Mouse (Mus musculus): ENCODE measurements at regions not wholly inside any gene's neighbourhood (a gene's known extent, or its start where the extent isn't known, plus 50 kb on each side); places are given as distances from the start of the nearest gene placed in this dataset.

DNA sequence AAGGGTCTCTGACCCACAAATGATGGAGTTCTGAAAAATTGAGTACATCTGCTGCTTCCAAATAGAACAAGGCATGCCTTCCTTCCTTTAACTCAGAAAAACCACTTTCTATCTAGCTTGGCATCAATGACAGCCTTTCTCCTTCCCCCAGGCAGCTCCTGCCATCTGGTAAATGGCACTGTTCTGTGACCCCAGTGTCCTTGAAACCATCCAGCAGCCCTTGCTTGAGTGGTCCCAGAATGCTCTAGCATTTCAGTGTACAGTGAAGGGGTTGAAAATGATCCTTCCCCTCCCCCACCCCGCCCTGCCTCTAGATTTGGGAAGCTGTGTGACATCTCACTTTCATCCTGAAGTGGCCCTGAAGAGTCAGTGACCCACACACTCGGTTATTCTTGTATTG, 152.3 kb downstream of the Gm9817 start:
- 63% methylated on average over 2 of the region's 2 CpGs for WGBS
- no peak for ATAC-seq (replicated peaks; ENCODE audit: insufficient number of reproducible peaks, low FRiP score, low TSS enrichment, low read depth)

DNA sequence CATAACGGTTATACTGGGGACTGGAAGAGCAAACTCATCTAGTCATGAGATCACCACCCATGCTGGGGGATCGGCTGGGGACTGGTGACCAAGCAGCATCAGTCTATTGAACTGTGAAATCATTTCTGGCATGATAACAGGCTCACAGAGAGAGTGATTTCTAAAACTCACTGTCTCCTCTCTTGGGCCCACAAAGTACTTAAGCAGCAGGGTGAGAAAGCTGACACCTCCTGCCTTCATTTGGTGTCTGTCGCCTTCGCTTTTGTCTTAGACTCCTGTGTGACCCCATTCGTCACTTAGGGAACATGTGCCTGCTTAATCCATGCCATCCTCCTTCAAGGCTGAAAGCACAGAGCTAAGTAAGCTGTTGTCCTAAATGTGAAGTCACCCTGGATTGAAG, 154.3 kb upstream of the Mylip start:
- Histone ChIP-seq H3K9me3 (replicated peaks; ENCODE audit: control insufficient read depth, low read length) (no peaks in the 10 kb centered on the region), H3K27me3 (ENCODE audit: control insufficient read depth, insufficient read depth, low read length) (no peaks in the 10 kb centered on the region), H3K27ac (replicated peaks; ENCODE audit: low read depth, low read length) (no peak overlapping the region), H3K4me3 (ENCODE audit: low read depth, low read length) (no peak overlapping the region), H3K4me1 (ENCODE audit: control insufficient read depth, insufficient read depth, low read length) (no peaks in the 10 kb centered on the region), H3K36me3 (replicated peaks; ENCODE audit: control insufficient read depth, insufficient read depth, low read depth, low read length) (no peaks in the 10 kb centered on the region), H3K9ac (replicated peaks; ENCODE audit: low read length) (no peak overlapping the region), H3K4me2 (ENCODE audit: low read depth, low read length) (no peak overlapping the region)
- no peak for DNase-seq (ENCODE audit: low spot score)
- ATAC-seq (replicated peaks; ENCODE audit: insufficient number of reproducible peaks, low FRiP score, low TSS enrichment, low read depth), result no peak
- WGBS, result 73% methylated on average over 5 of the region's 5 CpGs

More for the DNA sequence above, 152.3 kb downstream of the Gm9817 start:
- H3K4me3 ChIP-seq (ENCODE audit: low read depth, low read length), result no peak overlapping the region
- no peak overlapping the region for H3K9ac ChIP-seq (replicated peaks; ENCODE audit: low read length)
- no peaks in the 10 kb centered on the region for H3K4me1 ChIP-seq (ENCODE audit: control insufficient read depth, insufficient read depth, low read length)
- H3K4me2 ChIP-seq (ENCODE audit: low read depth, low read length), result no peak overlapping the region
- no peak overlapping the region for H3K27ac ChIP-seq (replicated peaks; ENCODE audit: low read depth, low read length)
- no peaks in the 10 kb centered on the region for H3K9me3 ChIP-seq (replicated peaks; ENCODE audit: control insufficient read depth, low read length)
- no peaks in the 10 kb centered on the region for H3K27me3 ChIP-seq (ENCODE audit: control insufficient read depth, insufficient read depth, low read length)
- no peaks in the 10 kb centered on the region for H3K36me3 ChIP-seq (replicated peaks; ENCODE audit: control insufficient read depth, insufficient read depth, low read depth, low read length)
- DNase-seq (ENCODE audit: low spot score), result no peak

DNA sequence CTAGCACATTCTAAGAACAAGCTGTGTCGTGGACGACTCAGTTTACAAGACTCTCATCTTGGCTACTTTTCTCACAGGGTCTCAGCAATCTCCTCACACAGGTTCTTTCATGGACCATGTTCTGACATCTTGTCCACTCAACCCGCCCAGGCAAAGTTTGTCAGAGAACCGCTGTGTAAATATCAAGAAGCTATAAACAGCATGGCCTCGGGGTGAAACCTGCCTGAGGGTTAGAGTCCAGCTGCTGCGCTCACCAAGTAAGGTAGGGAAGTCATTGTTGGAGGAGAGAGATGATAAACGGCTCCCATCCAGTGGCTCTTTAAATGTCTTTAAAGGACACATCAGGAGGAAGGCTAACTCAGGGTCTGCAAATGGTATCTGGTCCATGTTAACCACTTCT, 151.3 kb upstream of the Mylip start:
- Histone ChIP-seq H3K9me3 (replicated peaks; ENCODE audit: control insufficient read depth, low read length) (no peaks in the 10 kb centered on the region), H3K27me3 (ENCODE audit: control insufficient read depth, insufficient read depth, low read length) (no peaks in the 10 kb centered on the region), H3K9ac (replicated peaks; ENCODE audit: low read length) (no peak overlapping the region), H3K4me1 (ENCODE audit: control insufficient read depth, insufficient read depth, low read length) (no peaks in the 10 kb centered on the region), H3K27ac (replicated peaks; ENCODE audit: low read depth, low read length) (no peak overlapping the region), H3K4me3 (ENCODE audit: low read depth, low read length) (no peak overlapping the region), H3K4me2 (ENCODE audit: low read depth, low read length) (no peak overlapping the region), H3K36me3 (replicated peaks; ENCODE audit: control insufficient read depth, insufficient read depth, low read depth, low read length) (no peaks in the 10 kb centered on the region)
- DNase-seq (ENCODE audit: low spot score) (no peak), ATAC-seq (replicated peaks; ENCODE audit: insufficient number of reproducible peaks, low FRiP score, low TSS enrichment, low read depth) (no peak)
- 86% methylated on average over 7 of the region's 7 CpGs for WGBS

DNA sequence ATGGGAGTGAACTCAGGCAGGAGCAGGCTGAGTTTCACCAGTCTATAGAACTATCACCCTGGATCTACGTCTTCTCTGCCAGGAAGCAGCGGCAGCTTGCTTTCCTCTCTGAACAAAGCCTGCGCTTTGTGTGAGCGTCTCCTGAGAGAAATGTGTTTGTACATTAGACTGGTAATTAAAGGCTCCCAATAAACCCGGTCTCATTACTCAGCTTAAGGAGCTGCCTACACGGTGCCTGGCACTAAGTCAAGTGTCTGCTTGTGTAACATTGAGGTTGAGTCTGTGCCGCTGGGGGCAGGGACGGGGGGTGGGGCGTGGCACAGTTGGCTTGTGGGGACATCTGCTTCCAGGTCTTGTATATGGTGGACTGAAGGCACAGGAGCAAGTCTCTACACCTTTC, 150.4 kb upstream of the Mylip start:
- H3K27me3 ChIP-seq (ENCODE audit: control insufficient read depth, insufficient read depth, low read length), result no peaks in the 10 kb centered on the region
- H3K4me1 ChIP-seq (ENCODE audit: control insufficient read depth, insufficient read depth, low read length), result no peaks in the 10 kb centered on the region
- no peaks in the 10 kb centered on the region for H3K9me3 ChIP-seq (replicated peaks; ENCODE audit: control insufficient read depth, low read length)
- no peak overlapping the region for H3K4me3 ChIP-seq (ENCODE audit: low read depth, low read length)
- no peak overlapping the region for H3K27ac ChIP-seq (replicated peaks; ENCODE audit: low read depth, low read length)
- H3K4me2 ChIP-seq (ENCODE audit: low read depth, low read length), result no peak overlapping the region
- H3K9ac ChIP-seq (replicated peaks; ENCODE audit: low read length), result no peak overlapping the region
- ATAC-seq (replicated peaks; ENCODE audit: insufficient number of reproducible peaks, low FRiP score, low TSS enrichment, low read depth), result no peak
- DNase-seq (ENCODE audit: low spot score), result no peak
- 71% methylated on average over 9 of the region's 9 CpGs for WGBS
- no peaks in the 10 kb centered on the region for H3K36me3 ChIP-seq (replicated peaks; ENCODE audit: control insufficient read depth, insufficient read depth, low read depth, low read length)

DNA sequence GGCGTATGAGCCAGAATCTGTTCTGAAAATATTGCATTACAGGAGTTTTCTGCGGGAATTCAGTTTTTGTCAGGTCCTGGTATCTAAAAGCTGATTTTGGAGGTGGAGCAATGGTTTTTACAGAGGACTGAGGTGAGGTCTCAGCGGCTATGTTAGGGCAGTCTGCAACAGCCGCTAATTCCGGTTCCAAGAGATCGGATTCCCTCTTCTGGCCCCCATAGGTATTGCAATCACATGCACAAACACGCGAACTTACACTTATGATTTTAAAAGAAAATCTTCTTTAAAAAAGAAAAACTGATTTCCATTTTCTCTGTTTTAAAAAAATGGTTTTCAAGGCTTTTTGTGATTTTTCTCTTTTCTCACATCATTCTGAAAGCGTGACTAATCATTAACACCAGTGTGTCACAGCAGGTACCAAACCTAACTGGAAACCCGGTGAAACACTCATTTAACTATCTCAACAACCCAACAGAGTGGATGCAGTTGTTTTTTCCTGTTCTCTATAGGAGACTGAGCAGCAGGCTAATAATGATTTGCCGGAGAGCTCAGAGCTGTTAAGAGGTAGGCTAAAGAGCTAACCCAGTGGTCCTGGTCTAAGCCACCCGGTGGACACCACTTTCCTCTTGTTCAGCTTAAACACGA, 149.4 kb upstream of the Mylip start:
- WGBS, result 78% methylated on average over 13 of the region's 13 CpGs
- Histone ChIP-seq H3K27me3 (ENCODE audit: control insufficient read depth, insufficient read depth, low read length) (no peaks in the 10 kb centered on the region), H3K36me3 (replicated peaks; ENCODE audit: control insufficient read depth, insufficient read depth, low read depth, low read length) (no peaks in the 10 kb centered on the region), H3K4me3 (ENCODE audit: low read depth, low read length) (no peak overlapping the region), H3K9me3 (replicated peaks; ENCODE audit: control insufficient read depth, low read length) (no peaks in the 10 kb centered on the region), H3K4me1 (ENCODE audit: control insufficient read depth, insufficient read depth, low read length) (no peaks in the 10 kb centered on the region), H3K27ac (replicated peaks; ENCODE audit: low read depth, low read length) (no peak overlapping the region), H3K9ac (replicated peaks; ENCODE audit: low read length) (no peak overlapping the region), H3K4me2 (ENCODE audit: low read depth, low read length) (no peak overlapping the region)
- DNase-seq (ENCODE audit: low spot score) (no peak), ATAC-seq (replicated peaks; ENCODE audit: insufficient number of reproducible peaks, low FRiP score, low TSS enrichment, low read depth) (no peak)

DNA sequence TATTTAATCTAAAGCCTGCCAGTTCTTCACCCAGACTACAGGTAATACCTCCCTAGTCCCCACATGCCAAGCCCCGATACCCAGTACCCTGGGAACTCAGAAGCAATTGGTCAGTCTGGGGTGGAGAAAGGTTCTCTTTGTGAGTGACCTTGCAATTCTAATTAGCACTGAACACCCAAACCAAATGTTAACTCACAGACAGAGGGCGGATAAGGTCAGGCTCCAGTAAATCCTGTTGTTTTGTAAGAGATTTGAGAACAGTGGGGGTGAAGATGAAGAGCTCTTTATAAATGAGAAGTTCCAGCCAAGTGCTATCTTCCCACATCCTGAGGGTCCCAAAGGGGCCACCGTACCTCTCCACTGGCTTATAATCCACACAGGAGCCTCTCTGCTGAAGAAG, 147.3 kb upstream of the Mylip start:
- Histone ChIP-seq H3K9me3 (replicated peaks; ENCODE audit: control insufficient read depth, low read length) (no peaks in the 10 kb centered on the region), H3K4me1 (ENCODE audit: control insufficient read depth, insufficient read depth, low read length) (no peaks in the 10 kb centered on the region), H3K36me3 (replicated peaks; ENCODE audit: control insufficient read depth, insufficient read depth, low read depth, low read length) (no peaks in the 10 kb centered on the region), H3K4me2 (ENCODE audit: low read depth, low read length) (no peak overlapping the region), H3K27ac (replicated peaks; ENCODE audit: low read depth, low read length) (no peak overlapping the region), H3K27me3 (ENCODE audit: control insufficient read depth, insufficient read depth, low read length) (no peaks in the 10 kb centered on the region), H3K9ac (replicated peaks; ENCODE audit: low read length) (no peak overlapping the region), H3K4me3 (ENCODE audit: low read depth, low read length) (no peak overlapping the region)
- WGBS, result 42% methylated on average over 3 of the region's 3 CpGs
- DNase-seq (ENCODE audit: low spot score) (no peak), ATAC-seq (replicated peaks; ENCODE audit: insufficient number of reproducible peaks, low FRiP score, low TSS enrichment, low read depth) (no peak)

DNA sequence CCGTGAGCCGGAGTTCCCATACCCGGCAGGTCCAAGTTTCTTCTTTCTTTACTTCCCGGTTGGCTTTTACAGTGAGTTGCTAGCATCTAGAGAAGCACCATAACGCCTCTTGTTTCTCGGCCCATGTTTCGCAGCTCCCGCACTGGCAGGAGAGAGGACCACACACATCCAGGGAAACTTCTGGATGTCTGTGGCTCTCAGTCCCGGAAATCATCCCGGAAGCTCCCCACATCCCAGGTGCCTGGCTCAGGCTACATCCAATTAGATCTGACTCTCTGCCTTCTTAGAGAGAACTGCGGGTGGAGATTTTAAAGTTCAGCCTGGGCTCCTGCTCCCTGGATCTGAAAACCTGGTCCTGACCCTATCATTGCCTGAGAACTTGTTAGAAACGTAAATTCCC, 146.8 kb upstream of the Mylip start:
- Histone ChIP-seq H3K4me3 (ENCODE audit: low read depth, low read length) (no peak overlapping the region), H3K27me3 (ENCODE audit: control insufficient read depth, insufficient read depth, low read length) (no peaks in the 10 kb centered on the region), H3K4me2 (ENCODE audit: low read depth, low read length) (no peak overlapping the region), H3K36me3 (replicated peaks; ENCODE audit: control insufficient read depth, insufficient read depth, low read depth, low read length) (no peaks in the 10 kb centered on the region), H3K4me1 (ENCODE audit: control insufficient read depth, insufficient read depth, low read length) (no peaks in the 10 kb centered on the region), H3K9ac (replicated peaks; ENCODE audit: low read length) (no peak overlapping the region), H3K27ac (replicated peaks; ENCODE audit: low read depth, low read length) (no peak overlapping the region), H3K9me3 (replicated peaks; ENCODE audit: control insufficient read depth, low read length) (no peaks in the 10 kb centered on the region)
- DNase-seq (ENCODE audit: low spot score) (no peak), ATAC-seq (replicated peaks; ENCODE audit: insufficient number of reproducible peaks, low FRiP score, low TSS enrichment, low read depth) (no peak)
- WGBS, result 52% methylated on average over 12 of the region's 12 CpGs

DNA sequence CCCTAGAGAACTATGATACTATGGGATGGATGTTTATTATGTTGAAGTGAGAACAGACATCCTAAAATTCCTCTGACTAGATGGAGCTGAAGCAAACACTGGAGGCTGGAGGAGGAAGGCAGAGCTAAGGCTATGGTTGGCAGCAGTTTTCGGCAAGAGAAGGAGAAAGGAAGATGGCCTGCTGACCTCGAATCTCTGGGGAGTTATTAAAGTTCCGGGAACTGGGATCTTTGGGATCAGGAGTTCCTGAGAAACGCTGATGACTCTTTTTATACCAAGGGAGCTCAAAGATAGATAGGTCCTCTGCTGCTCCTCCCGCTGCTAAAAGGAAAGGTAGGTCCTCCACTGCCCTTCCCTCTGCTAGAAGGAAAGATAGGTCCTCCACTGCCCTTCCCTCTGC, 143.9 kb upstream of the Mylip start:
- Histone ChIP-seq H3K4me1 (ENCODE audit: control insufficient read depth, insufficient read depth, low read length) (no peaks in the 10 kb centered on the region), H3K4me2 (ENCODE audit: low read depth, low read length) (no peak overlapping the region), H3K27me3 (ENCODE audit: control insufficient read depth, insufficient read depth, low read length) (no peaks in the 10 kb centered on the region), H3K9me3 (replicated peaks; ENCODE audit: control insufficient read depth, low read length) (no peaks in the 10 kb centered on the region), H3K27ac (replicated peaks; ENCODE audit: low read depth, low read length) (no peak overlapping the region), H3K9ac (replicated peaks; ENCODE audit: low read length) (no peak overlapping the region), H3K4me3 (ENCODE audit: low read depth, low read length) (no peak overlapping the region), H3K36me3 (replicated peaks; ENCODE audit: control insufficient read depth, insufficient read depth, low read depth, low read length) (no peaks in the 10 kb centered on the region)
- WGBS, result 40% methylated on average over 5 of the region's 5 CpGs
- DNase-seq (ENCODE audit: low spot score) (no peak), ATAC-seq (replicated peaks; ENCODE audit: insufficient number of reproducible peaks, low FRiP score, low TSS enrichment, low read depth) (no peak)
